Mouse (Mus musculus) liver, embryonic 16.5 days (tissue): ENCODE measurements around the gene Tbrg4. TPM values are rescaled to one million over a fixed set of nuclear protein-coding genes. Genes with fewer than 3 reads are reported as not detected.

Source experiments
- ATAC-seq: fragments of 200-750 bp; cut with Nextera tagmentation; 2 replicates; pipeline ENCODE4 v1.8.0; 2017; ENCODE audit warnings: low read depth, mild to moderate bottlenecking, moderate number of reproducible peaks, moderate library complexity
- H3K27ac ChIP-seq: fragments of 300-500 bp; sonication (generic); 2 replicates; pipeline ENCODE4 v1.5.1; 2014; ENCODE audit warnings: mild to moderate bottlenecking, low read length
- H3K27me3 ChIP-seq: fragments of 300-500 bp; sonication (generic); 2 replicates; pipeline ENCODE4 v1.6.1; 2014; ENCODE audit warnings: low read depth, low read length, mixed read lengths; ENCODE audit not compliant: control insufficient read depth, insufficient read depth
- H3K36me3 ChIP-seq: fragments of 300-500 bp; sonication (generic); 2 replicates; pipeline ENCODE4 v1.6.1; 2014; ENCODE audit warnings: mild to moderate bottlenecking; ENCODE audit not compliant: control insufficient read depth, insufficient read depth
- H3K4me1 ChIP-seq: fragments of 300-500 bp; sonication (generic); 2 replicates; pipeline ENCODE4 v1.6.1; 2014; ENCODE audit warnings: low read depth, low read length, mixed read lengths; ENCODE audit not compliant: control insufficient read depth
- H3K4me2 ChIP-seq: fragments of 300-500 bp; sonication (generic); 2 replicates; pipeline ENCODE4 v1.6.1; 2014; ENCODE audit warnings: low read depth, low read length, mixed read lengths
- H3K4me3 ChIP-seq: fragments of 300-500 bp; sonication (generic); 2 replicates; pipeline ENCODE4 v1.5.1; 2014; ENCODE audit warnings: low read depth, mild to moderate bottlenecking, low read length
- H3K9ac ChIP-seq: fragments of 300-500 bp; sonication (generic); 2 replicates; pipeline ENCODE4 v1.6.1; 2014; ENCODE audit warnings: low read depth, low read length
- H3K9me3 ChIP-seq: fragments of 300-500 bp; sonication (generic); replicated peaks from 2 replicates; pipeline ENCODE4 v1.6.1; 2016; ENCODE audit warnings: low read length; ENCODE audit not compliant: control insufficient read depth
- WGBS: fragments of 180-500 bp; shearing (Covaris S2); extraction: QIAGEN DNeasy Blood & Tissue Kit; methylation state at CpG from one replicate; pipeline ENCODE4 v1.1.7; 2014; ENCODE audit not compliant: insufficient replicate concordance; 5-methylcytosine and 5-hydroxymethylcytosine counted together
- polyA plus RNA-seq: library from polyadenylated mRNA; unstranded; fragments of >200 nt; fragmentation: Nextera tagmentation; extraction: Ambion mirVana; gene quantifications from 2 replicates; pipeline ENCODE4 v1.2.1, GENCODE M21; 2015

Gene Tbrg4
- polyA plus RNA-seq, 1 experiment from 2014 or later: 28.6 TPM

GRCm38 (mm10) chr11:6604604-6604936 lies 21.3 kb downstream of the Tbrg4 start:
- Histone ChIP-seq H3K27me3 (peaks cover 49% of the 10 kb centered on the region), H3K4me2 (no peak overlapping the region), H3K4me3 (no peak overlapping the region), H3K4me1 (peaks cover 17% of the 10 kb centered on the region), H3K9ac (no peak overlapping the region), H3K36me3 (no peaks in the 10 kb centered on the region), H3K9me3 (no peaks in the 10 kb centered on the region), H3K27ac (no peak overlapping the region)
- no peak for ATAC-seq

DNA sequence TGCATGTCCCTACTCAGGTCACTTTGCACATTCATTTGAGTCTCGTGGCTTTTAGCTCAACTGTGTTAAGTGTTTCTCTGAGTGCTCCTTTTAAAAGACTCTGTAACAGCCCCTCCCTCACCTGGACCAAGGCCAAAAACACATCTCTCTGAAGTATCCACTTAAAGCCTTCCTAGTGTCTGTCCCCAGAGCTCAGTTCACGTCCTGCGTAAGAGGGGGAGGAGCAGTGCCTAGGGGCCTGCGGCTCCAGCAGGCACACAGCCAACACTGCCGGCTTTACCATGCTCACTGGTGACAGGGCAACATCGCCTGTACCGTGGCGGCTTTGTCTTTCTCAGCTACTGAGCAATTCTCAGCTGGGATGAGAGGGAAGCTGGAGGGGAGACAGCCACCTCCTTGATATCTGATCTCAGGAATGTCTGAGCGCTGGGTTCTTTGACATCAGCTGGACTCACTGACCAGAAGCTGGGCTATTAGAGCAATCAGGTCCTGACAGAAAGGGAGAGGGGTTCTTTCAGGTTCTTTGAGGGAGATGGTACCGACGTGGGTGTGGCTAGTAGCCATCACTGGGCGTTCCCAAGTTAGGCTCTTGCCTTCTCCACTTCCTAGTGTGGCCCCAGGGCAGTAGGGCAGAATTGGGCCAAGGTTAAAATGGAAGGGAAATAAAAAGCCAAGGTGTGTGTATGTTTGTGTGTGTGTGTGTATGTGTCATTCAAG lies 21.8 kb downstream of the Tbrg4 start:
- ATAC-seq: no peak
- H3K4me3 ChIP-seq: no peak overlapping the region
- no peaks in the 10 kb centered on the region for H3K9me3 ChIP-seq
- peaks cover 23% of the 10 kb centered on the region for H3K4me1 ChIP-seq
- no peak overlapping the region for H3K9ac ChIP-seq
- peaks cover 49% of the 10 kb centered on the region for H3K27me3 ChIP-seq
- no peaks in the 10 kb centered on the region for H3K36me3 ChIP-seq
- H3K27ac ChIP-seq: no peak overlapping the region
- WGBS: 34% methylated on average over 12 of the region's 12 CpGs
- H3K4me2 ChIP-seq: no peak overlapping the region

DNA sequence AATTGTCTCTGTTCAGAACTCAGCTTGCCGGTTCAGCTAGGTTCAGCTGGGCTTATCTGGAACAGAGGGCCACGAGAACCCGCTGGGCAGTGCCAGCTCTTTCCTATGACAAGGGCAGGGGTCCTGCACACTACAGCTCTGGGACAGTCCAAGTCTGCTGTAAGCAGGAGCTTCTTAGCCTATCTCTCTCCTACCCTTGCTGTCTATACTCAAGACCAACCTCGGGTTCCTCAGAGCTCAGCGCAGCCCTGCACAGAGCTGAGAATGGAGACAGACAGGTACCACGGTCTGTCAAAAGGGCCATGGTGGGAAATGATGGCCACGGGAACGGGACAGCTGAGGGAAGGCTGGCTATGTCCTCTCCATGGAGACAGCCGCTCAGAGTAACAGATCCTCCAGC lies 22.6 kb downstream of the Tbrg4 start:
- peaks cover 49% of the 10 kb centered on the region for H3K27me3 ChIP-seq
- ATAC-seq: no peak
- H3K4me1 ChIP-seq: peaks cover 30% of the 10 kb centered on the region

GRCm38 (mm10) chr11:6602662-6603061 lies 23.2 kb downstream of the Tbrg4 start:
- Histone ChIP-seq H3K36me3 (no peaks in the 10 kb centered on the region; the same call in 1 of the 2 replicates), H3K4me1 (peaks cover 30% of the 10 kb centered on the region), H3K27ac (no peak overlapping the region), H3K4me2 (no peak overlapping the region), H3K9me3 (no peaks in the 10 kb centered on the region), H3K9ac (no peak overlapping the region), H3K27me3 (peaks cover 49% of the 10 kb centered on the region), H3K4me3 (no peak overlapping the region)
- ATAC-seq: no peak
- WGBS: 78% methylated on average over 9 of the region's 9 CpGs

More for the DNA sequence above, 22.6 kb downstream of the Tbrg4 start:
- H3K4me3 ChIP-seq: no peak overlapping the region
- H3K27ac ChIP-seq: no peak overlapping the region
- H3K36me3 ChIP-seq: no peaks in the 10 kb centered on the region; the same call in 1 of the 2 replicates
- no peaks in the 10 kb centered on the region for H3K9me3 ChIP-seq
- WGBS: 67% methylated on average over 9 of the region's 9 CpGs
- H3K4me2 ChIP-seq: no peak overlapping the region
- no peak overlapping the region for H3K9ac ChIP-seq

GRCm38 (mm10) chr11:6601649-6602480 lies 24.0 kb downstream of the Tbrg4 start:
- no peak overlapping the region for H3K27ac ChIP-seq
- no peaks in the 10 kb centered on the region for H3K9me3 ChIP-seq
- no peak for ATAC-seq
- no peak overlapping the region for H3K9ac ChIP-seq
- H3K4me1 ChIP-seq: peaks cover 30% of the 10 kb centered on the region
- H3K4me2 ChIP-seq: no peak overlapping the region
- H3K4me3 ChIP-seq: no peak overlapping the region
- H3K27me3 ChIP-seq: peaks cover 42% of the 10 kb centered on the region
- H3K36me3 ChIP-seq: peaks cover 3% of the 10 kb centered on the region
- WGBS: 64% methylated on average over 20 of the region's 20 CpGs

DNA sequence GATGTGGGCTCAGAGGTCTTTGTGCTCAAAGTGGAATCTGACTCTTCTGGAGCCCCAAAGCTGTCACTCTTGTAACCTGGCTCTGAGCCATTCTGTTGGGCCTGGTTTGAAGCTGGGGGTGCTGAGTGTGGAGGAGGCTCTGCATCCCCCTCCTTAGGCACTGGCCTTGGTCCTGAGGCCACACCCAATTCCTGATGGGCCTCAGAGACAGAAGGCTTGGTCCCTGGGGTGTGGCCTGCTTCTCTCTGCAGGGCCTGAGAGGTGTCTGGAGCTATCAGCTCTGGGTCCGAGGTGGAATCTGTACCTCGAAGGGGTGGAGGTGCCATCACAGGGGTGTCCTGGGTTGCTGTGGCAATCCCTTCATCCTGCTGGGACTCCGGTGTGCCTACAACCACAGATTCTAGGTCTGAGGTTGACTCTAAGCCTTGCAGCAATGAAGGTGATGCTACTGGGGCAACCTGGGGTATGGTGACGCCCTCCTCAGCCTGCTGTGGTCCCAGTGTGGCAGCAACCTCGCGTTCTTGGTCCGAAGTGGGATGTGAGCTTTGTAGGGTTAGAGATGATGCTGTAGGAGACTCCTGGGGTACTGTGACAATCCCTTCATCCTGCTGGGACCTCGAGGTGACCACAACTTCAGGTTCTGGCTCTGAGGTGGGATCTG lies 25.5 kb downstream of the Tbrg4 start:
- 55% methylated on average over 8 of the region's 8 CpGs for WGBS
- H3K4me2 ChIP-seq: 0 out of 2 replicates have a peak overlapping the region, but pooled peaks have one; percentile 36

GRCm38 (mm10) chr11:6599831-6600230 lies 26.0 kb downstream of the Tbrg4 start:
- peak overlapping the region; percentile 36 for H3K4me2 ChIP-seq
- peaks cover 23% of the 10 kb centered on the region for H3K27me3 ChIP-seq
- 56% methylated on average over 6 of the region's 6 CpGs for WGBS
- peaks cover 14% of the 10 kb centered on the region for H3K36me3 ChIP-seq
- peak overlapping the region; percentile 42; the same call in 1 of the 2 replicates for H3K27ac ChIP-seq
- no peak overlapping the region for H3K9ac ChIP-seq
- no peak for ATAC-seq
- no peaks in the 10 kb centered on the region for H3K9me3 ChIP-seq
- peaks cover 38% of the 10 kb centered on the region for H3K4me1 ChIP-seq
- no peak overlapping the region for H3K4me3 ChIP-seq

More for the DNA sequence above, 25.5 kb downstream of the Tbrg4 start:
- H3K4me1 ChIP-seq: peaks cover 35% of the 10 kb centered on the region
- H3K27ac ChIP-seq: peak overlapping the region; percentile 42; the same call in 1 of the 2 replicates
- H3K4me3 ChIP-seq: no peak overlapping the region
- H3K9me3 ChIP-seq: no peaks in the 10 kb centered on the region
- H3K27me3 ChIP-seq: peaks cover 29% of the 10 kb centered on the region
- H3K36me3 ChIP-seq: peaks cover 14% of the 10 kb centered on the region
- ATAC-seq: peak; percentile 41; the same call in 1 of the 2 replicates
- H3K9ac ChIP-seq: no peak overlapping the region

- H3K36me3 ChIP-seq: peaks cover 21% of the 10 kb centered on the region
- peak overlapping the region; percentile 36 for H3K4me2 ChIP-seq
- peak overlapping the region; percentile 34 for H3K9ac ChIP-seq
- 45% methylated on average over 27 of the region's 27 CpGs for WGBS
- no peaks in the 10 kb centered on the region for H3K9me3 ChIP-seq
- H3K4me1 ChIP-seq: peaks cover 45% of the 10 kb centered on the region
- H3K27me3 ChIP-seq: peaks cover 16% of the 10 kb centered on the region
- peak overlapping the region; percentile 35 for H3K4me3 ChIP-seq
- ATAC-seq: peak; percentile 35
- H3K27ac ChIP-seq: no peak overlapping the region
Observed at GRCm38 (mm10) chr11:6599011-6599681, 26.7 kb downstream of the Tbrg4 start.
